Mouse (Mus musculus) intestine, postnatal 0 days (tissue): ENCODE data around the gene Tas1r2. TPM values are rescaled to one million over a fixed set of nuclear protein-coding genes. Genes with fewer than 3 reads are reported as not detected.

Experiments
- ATAC-seq: fragments of 200-750 bp; cut with Nextera tagmentation; 2 replicates; pipeline ENCODE4 v1.8.0; 2017; ENCODE audit warnings: mild to moderate bottlenecking, moderate TSS enrichment, moderate library complexity
- H3K27ac ChIP-seq: fragments of 300-500 bp; sonication (generic); 2 replicates; pipeline ENCODE4 v1.5.1; 2014; ENCODE audit warnings: mild to moderate bottlenecking, low read depth, low read length, moderate library complexity
- H3K27me3 ChIP-seq: fragments of 300-500 bp; sonication (generic); replicated peaks from 2 replicates; pipeline ENCODE4 v1.6.1; 2014; ENCODE audit warnings: low read length, mixed read lengths; ENCODE audit not compliant: control insufficient read depth, insufficient read depth
- H3K36me3 ChIP-seq: fragments of 300-500 bp; sonication (generic); 2 replicates; pipeline ENCODE4 v1.6.1; 2014; ENCODE audit warnings: mild to moderate bottlenecking, moderate library complexity; ENCODE audit not compliant: control insufficient read depth, insufficient read depth
- H3K4me1 ChIP-seq: fragments of 300-500 bp; sonication (generic); replicated peaks from 2 replicates; pipeline ENCODE4 v1.6.1; 2014; ENCODE audit warnings: antibody characterized with exemption, low read length, mixed read lengths; ENCODE audit not compliant: control insufficient read depth, insufficient read depth
- H3K4me2 ChIP-seq: fragments of 300-500 bp; sonication (generic); replicated peaks from 2 replicates; pipeline ENCODE4 v1.6.1; 2014; ENCODE audit warnings: low read depth, mild to moderate bottlenecking, moderate library complexity
- H3K4me3 ChIP-seq: fragments of 300-500 bp; sonication (generic); 2 replicates; pipeline ENCODE4 v1.5.1; 2014; ENCODE audit warnings: low read depth, low read length
- H3K9ac ChIP-seq: fragments of 300-500 bp; sonication (generic); 2 replicates; pipeline ENCODE4 v1.6.1; 2014; ENCODE audit warnings: mild to moderate bottlenecking, low read depth, low read length
- H3K9me3 ChIP-seq: fragments of 300-500 bp; sonication (generic); 2 replicates; pipeline ENCODE4 v1.6.1; 2016; ENCODE audit warnings: mixed run types; ENCODE audit not compliant: control insufficient read depth
- CTCF ChIP-seq: sonication (generic); IDR thresholded peaks from 2 replicates; pipeline ENCODE4 v1.5.1; 2016; ENCODE audit warnings: low read depth, mild to moderate bottlenecking, control low read depth, antibody characterized with exemption, moderate library complexity
- WGBS: fragments of 180-500 bp; shearing (Covaris S2); extraction: QIAGEN DNeasy Blood & Tissue Kit; methylation state at CpG from one replicate; pipeline ENCODE4 v1.1.7; 2014; 5-methylcytosine and 5-hydroxymethylcytosine counted together
- polyA plus RNA-seq: library from polyadenylated mRNA; unstranded; fragments of >200 nt; fragmentation: Nextera tagmentation; extraction: Ambion mirVana; gene quantifications from 2 replicates; pipeline ENCODE4 v1.2.1, GENCODE M21; 2015

Gene Tas1r2
- polyA plus RNA-seq, 1 experiment from 2014 or later, result not detected

- no peak for ATAC-seq
- peak; percentile 80 for TF ChIP-seq CTCF
- H3K4me2 ChIP-seq, result no peak overlapping the region
- H3K4me3 ChIP-seq, result no peak overlapping the region
- no peak overlapping the region for H3K9ac ChIP-seq
- no peak overlapping the region for H3K27ac ChIP-seq
- H3K36me3 ChIP-seq, result no peaks in the 10 kb centered on the region
- 15% methylated on average over 3 of the region's 3 CpGs for WGBS
- H3K4me1 ChIP-seq, result no peaks in the 10 kb centered on the region
- no peaks in the 10 kb centered on the region for H3K27me3 ChIP-seq
- peaks cover 3% of the 10 kb centered on the region; the same call in 1 of the 2 replicates for H3K9me3 ChIP-seq
Measured at GRCm38 (mm10) chr4:139684639-139685017, 31.3 kb downstream of the Tas1r2 start.

GRCm38 (mm10) chr4:139688058-139688457, 34.7 kb downstream of the Tas1r2 start:
- no peak for ATAC-seq
- no peak for TF ChIP-seq CTCF
- no peak overlapping the region for H3K27ac ChIP-seq

GRCm38 (mm10) chr4:139689627-139690269, 36.4 kb downstream of the Tas1r2 start:
- no peak for TF ChIP-seq CTCF
- Histone ChIP-seq H3K27ac (no peak overlapping the region), H3K27me3 (no peaks in the 10 kb centered on the region), H3K9ac (no peak overlapping the region), H3K4me2 (no peak overlapping the region), H3K9me3 (no peaks in the 10 kb centered on the region), H3K4me1 (no peaks in the 10 kb centered on the region), H3K36me3 (no peaks in the 10 kb centered on the region), H3K4me3 (no peak overlapping the region)
- ATAC-seq, result no peak
- 39% methylated on average over 7 of the region's 7 CpGs for WGBS

More at GRCm38 (mm10) chr4:139688058-139688457, 34.7 kb downstream of the Tas1r2 start:
- Histone ChIP-seq H3K4me1 (no peaks in the 10 kb centered on the region), H3K36me3 (no peaks in the 10 kb centered on the region), H3K27me3 (no peaks in the 10 kb centered on the region), H3K9ac (no peak overlapping the region), H3K4me3 (no peak overlapping the region), H3K4me2 (no peak overlapping the region), H3K9me3 (no peaks in the 10 kb centered on the region)
- WGBS, result 57% methylated on average over 9 of the region's 9 CpGs

GRCm38 (mm10) chr4:139693315-139693714, 40.0 kb downstream of the Tas1r2 start:
- H3K4me3 ChIP-seq, result no peak overlapping the region
- no peaks in the 10 kb centered on the region for H3K27me3 ChIP-seq
- no peak overlapping the region for H3K4me2 ChIP-seq
- H3K4me1 ChIP-seq, result no peaks in the 10 kb centered on the region
- ATAC-seq, result no peak
- TF ChIP-seq CTCF, result no peak
- H3K36me3 ChIP-seq, result no peaks in the 10 kb centered on the region
- H3K9me3 ChIP-seq, result no peaks in the 10 kb centered on the region
- H3K27ac ChIP-seq, result no peak overlapping the region
- whole genome bisulfite sequencing, result 49% methylated on average over 5 of the region's 5 CpGs
- H3K9ac ChIP-seq, result no peak overlapping the region

- H3K36me3 ChIP-seq, result no peaks in the 10 kb centered on the region
- 5% methylated on average over 9 of the region's 9 CpGs for WGBS
- H3K27me3 ChIP-seq, result no peaks in the 10 kb centered on the region
- no peaks in the 10 kb centered on the region for H3K9me3 ChIP-seq
- H3K4me3 ChIP-seq, result no peak overlapping the region
- H3K9ac ChIP-seq, result no peak overlapping the region
- no peak for TF ChIP-seq CTCF
- H3K4me2 ChIP-seq, result no peak overlapping the region
- no peaks in the 10 kb centered on the region for H3K4me1 ChIP-seq
- no peak for ATAC-seq
- H3K27ac ChIP-seq, result no peak overlapping the region
Measured at GRCm38 (mm10) chr4:139697755-139698154, 44.4 kb downstream of the Tas1r2 start.

GRCm38 (mm10) chr4:139698602-139699001, 45.3 kb downstream of the Tas1r2 start:
- no peak for TF ChIP-seq CTCF
- H3K9me3 ChIP-seq, result no peaks in the 10 kb centered on the region
- ATAC-seq, result no peak
- H3K9ac ChIP-seq, result no peak overlapping the region
- WGBS, result 64% methylated on average over 8 of the region's 8 CpGs
- H3K4me1 ChIP-seq, result no peaks in the 10 kb centered on the region
- H3K27me3 ChIP-seq, result no peaks in the 10 kb centered on the region
- H3K4me2 ChIP-seq, result no peak overlapping the region
- H3K27ac ChIP-seq, result no peak overlapping the region
- no peaks in the 10 kb centered on the region for H3K36me3 ChIP-seq
- no peak overlapping the region for H3K4me3 ChIP-seq
